Mouse (Mus musculus) cerebellum, postnatal 36 days (tissue): ENCODE measurements around the gene Ino80b.

Experiments used
- DNase-seq, 2 experiments: peaks; one replicate each; pipeline ENCODE4 v3.0.0; 2021 to 2022; ENCODE audit warnings: mixed read lengths in 2 of 2

Ino80b gene

GRCm38 (mm10) chr6:83116373-83117164, 8.7 kb downstream of the Ino80b start:
- no peak for DNase-seq

- DNase-seq: peak in 1 of 2 experiments; percentile 32
These were observed 9.4 kb downstream of the Ino80b start for GRCm38 (mm10) chr6:83115682-83116372.

- DNase-seq: peak; percentile 88 to 94
These were observed 10.1 kb downstream of the Ino80b start, which contains the start of gene Mogs for GRCm38 (mm10) chr6:83115011-83115671. Gene Mogs (plus strand): TSS chr6:83115496.

- DNase-seq: no peak
These were observed 13.6 kb downstream of the Ino80b start for GRCm38 (mm10) chr6:83111510-83112136.

- peak; percentile 84 to 86 for DNase-seq
These were observed 16.2 kb downstream of the Ino80b start, which contains the start of gene Mrpl53 for GRCm38 (mm10) chr6:83108762-83109668. Gene Mrpl53 (plus strand): TSS chr6:83109040.

- peak; percentile 66 to 75 for DNase-seq
These were observed 17.4 kb downstream of the Ino80b start for GRCm38 (mm10) chr6:83107566-83108400.

GRCm38 (mm10) chr6:83104158-83104557, 21.1 kb downstream of the Ino80b start:
- no peak for DNase-seq

- no peak for DNase-seq
These were observed 22.0 kb downstream of the Ino80b start for GRCm38 (mm10) chr6:83103130-83103650.

GRCm38 (mm10) chr6:83101688-83102556, 23.3 kb downstream of the Ino80b start:
- DNase-seq: peak; percentile 41 to 59

- DNase-seq: peak; percentile 90 to 94
These were observed 23.9 kb downstream of the Ino80b start, which contains the start of the genes Ccdc142 and Gm42688 for GRCm38 (mm10) chr6:83101316-83101687. Gene Ccdc142 (plus strand): TSS chr6:83101601. Gene Gm42688 (plus strand): TSS chr6:83101617.

GRCm38 (mm10) chr6:83098411-83098810, 26.8 kb downstream of the Ino80b start:
- no peak for DNase-seq

- DNase-seq: no peak
These were observed 29.3 kb downstream of the Ino80b start for GRCm38 (mm10) chr6:83095968-83096367.

GRCm38 (mm10) chr6:83092416-83093127, 32.7 kb downstream of the Ino80b start:
- DNase-seq: no peak

- no peak for DNase-seq
These were observed 37.3 kb downstream of the Ino80b start for GRCm38 (mm10) chr6:83087926-83088260.

GRCm38 (mm10) chr6:83087205-83087925, 37.9 kb downstream of the Ino80b start:
- DNase-seq: no peak

GRCm38 (mm10) chr6:83086121-83087035, 38.9 kb downstream of the Ino80b start, which contains the start of gene Lbx2:
Gene Lbx2 (plus strand): TSS chr6:83086367.
- DNase-seq: no peak

GRCm38 (mm10) chr6:83084477-83084876, 40.8 kb downstream of the Ino80b start:
- DNase-seq: no peak
